Mouse (Mus musculus) G1E (cell line): Measurements from ENCODE around the gene Arfgef2. TPM values are rescaled to one million over a fixed set of nuclear protein-coding genes. Genes with fewer than 3 reads are reported as not detected.

Experiments
- ATAC-seq: 2 replicates; pipeline ENCODE4 v1.8.0; 2016; ENCODE audit warnings: mild to moderate bottlenecking; ENCODE audit not compliant: insufficient number of reproducible peaks, poor library complexity, low FRiP score, severe bottlenecking; ENCODE audit errors: extremely low read depth
- DNase-seq: peaks from one replicate; pipeline ENCODE4 v3.0.0; 2012; ENCODE audit warnings: low spot score
- H3K27me3 ChIP-seq: 2 replicates; pipeline ENCODE4 v1.6.1; 2012; ENCODE audit warnings: mild to moderate bottlenecking, low read length, inconsistent platforms; ENCODE audit not compliant: insufficient read depth
- H3K36me3 ChIP-seq: replicated peaks from 2 replicates; pipeline ENCODE3; 2012; ENCODE audit warnings: mild to moderate bottlenecking, inconsistent platforms
- H3K4me1 ChIP-seq: 2 replicates; pipeline ENCODE4 v1.6.1; 2012; ENCODE audit warnings: low read depth, low read length, inconsistent platforms, mixed read lengths; ENCODE audit not compliant: insufficient read depth
- H3K4me3 ChIP-seq: 2 replicates; pipeline ENCODE4 v1.5.1; 2012; ENCODE audit warnings: low read depth, mild to moderate bottlenecking, inconsistent platforms, low read length, moderate library complexity, mixed read lengths
- H3K9me3 ChIP-seq: replicated peaks from 2 replicates; pipeline ENCODE4 v1.6.1; 2012; ENCODE audit warnings: inconsistent platforms
- CTCF ChIP-seq: IDR thresholded peaks from 2 replicates; pipeline ENCODE4 v1.5.1; 2012; ENCODE audit warnings: low read depth, low read length, inconsistent platforms, mixed read lengths
- GATA1 ChIP-seq: IDR thresholded peaks from 2 replicates; pipeline ENCODE4 v1.6.1; 2012; ENCODE audit warnings: borderline replicate concordance, low read length, inconsistent platforms, mixed read lengths
- GATA2 ChIP-seq: IDR thresholded peaks from 2 replicates; pipeline ENCODE4 v1.6.1; 2012; ENCODE audit warnings: low read depth, low read length, inconsistent platforms, borderline replicate concordance
- POLR2AphosphoS5 ChIP-seq: IDR thresholded peaks from 2 replicates; pipeline ENCODE4 v1.6.1; 2012; ENCODE audit warnings: low read depth, low read length, inconsistent platforms; ENCODE audit not compliant: insufficient replicate concordance
- TAL1 ChIP-seq: conservative IDR thresholded peaks from 2 replicates; pipeline ENCODE4 v1.6.1; 2012; ENCODE audit warnings: low read depth, low read length, inconsistent platforms, mixed read lengths
- polyA plus RNA-seq: library from polyadenylated mRNA; stranded (reverse); fragments of >175 nt; gene quantifications from 2 replicates; pipeline ENCODE4 v1.2.3, GENCODE M21; 2012
- total RNA-seq, 2 experiments: library from RNA; stranded (forward) in 1 of 2; stranded (reverse) in 1 of 2; fragments of 200-1000 nt in 1 of 2; fragments of >200 nt in 1 of 2; fragmentation: Nextera tagmentation in 1 of 2; gene quantifications; 2 replicates each; pipeline ENCODE4 v1.2.3; 2014 to 2017

Gene Arfgef2
- total and polyA plus RNA-seq, 3 experiments = 7.1 to 30.0 (median 26.9) TPM

DNA sequence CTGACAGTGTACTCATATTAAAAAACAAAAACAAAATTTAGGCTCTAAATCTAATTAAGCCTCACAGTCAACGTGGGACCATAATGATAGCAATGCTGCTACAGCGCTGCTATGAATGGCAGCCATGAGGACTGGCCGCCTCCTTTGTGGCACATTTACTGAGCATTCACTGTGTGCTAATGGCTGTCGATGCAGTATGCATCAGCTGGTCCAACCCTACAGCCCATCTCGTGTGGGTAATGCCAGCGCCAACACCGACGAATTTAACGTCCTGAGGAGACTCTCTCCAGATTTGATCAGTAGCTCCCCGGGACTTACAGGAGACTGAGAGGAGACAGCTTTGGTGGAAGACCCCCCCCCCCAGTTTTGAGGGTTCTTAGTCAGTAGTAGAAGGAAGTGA lies 31.1 kb upstream of the Arfgef2 start:
- no peaks in the 10 kb centered on the region for H3K4me1 ChIP-seq
- TF ChIP-seq GATA1 (no peak), POLR2AphosphoS5 (no peak), CTCF (no peak), TAL1 (no peak), GATA2 (no peak)
- peaks cover 12% of the 10 kb centered on the region; the same call in 1 of the 2 replicates for H3K27me3 ChIP-seq
- ATAC-seq = no peak
- no peak for DNase-seq
- H3K9me3 ChIP-seq = no peaks in the 10 kb centered on the region
- no peak overlapping the region for H3K4me3 ChIP-seq
- H3K36me3 ChIP-seq = no peaks in the 10 kb centered on the region

DNA sequence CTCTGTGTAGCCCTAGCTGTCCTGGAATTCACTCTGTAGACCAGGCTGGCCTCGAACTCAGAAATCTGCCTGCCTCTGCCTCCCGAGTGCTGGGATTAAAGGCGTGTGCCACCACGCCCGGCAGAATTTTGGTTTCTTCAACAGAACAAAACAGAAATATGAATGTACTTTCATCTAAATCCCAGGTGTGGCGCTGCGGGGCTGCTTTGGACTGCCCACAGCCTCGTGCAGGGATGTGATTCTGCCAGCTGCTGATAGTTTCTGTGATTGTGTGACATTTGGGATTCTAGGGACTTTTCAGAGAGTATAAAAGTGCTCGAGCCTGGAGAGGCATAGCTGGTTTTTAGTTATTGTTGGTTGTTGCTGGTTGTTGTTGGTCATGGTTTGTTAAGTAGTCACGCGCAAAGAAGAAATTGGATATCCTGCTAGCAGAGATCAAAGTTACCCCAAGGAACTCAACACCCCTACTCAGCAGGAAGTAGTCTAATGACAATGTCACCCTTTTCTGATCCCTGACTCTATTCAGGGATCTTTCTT lies 30.0 kb upstream of the Arfgef2 start:
- no peak for TF ChIP-seq TAL1
- TF ChIP-seq POLR2AphosphoS5 = no peak
- no peak for TF ChIP-seq GATA2
- TF ChIP-seq CTCF = no peak
- TF ChIP-seq GATA1 = no peak
- peaks cover 18% of the 10 kb centered on the region; the same call in 1 of the 2 replicates for H3K27me3 ChIP-seq
- no peak overlapping the region for H3K4me3 ChIP-seq
- H3K4me1 ChIP-seq = no peaks in the 10 kb centered on the region
- no peaks in the 10 kb centered on the region for H3K9me3 ChIP-seq
- ATAC-seq = no peak
- no peaks in the 10 kb centered on the region for H3K36me3 ChIP-seq
- DNase-seq = no peak

DNA sequence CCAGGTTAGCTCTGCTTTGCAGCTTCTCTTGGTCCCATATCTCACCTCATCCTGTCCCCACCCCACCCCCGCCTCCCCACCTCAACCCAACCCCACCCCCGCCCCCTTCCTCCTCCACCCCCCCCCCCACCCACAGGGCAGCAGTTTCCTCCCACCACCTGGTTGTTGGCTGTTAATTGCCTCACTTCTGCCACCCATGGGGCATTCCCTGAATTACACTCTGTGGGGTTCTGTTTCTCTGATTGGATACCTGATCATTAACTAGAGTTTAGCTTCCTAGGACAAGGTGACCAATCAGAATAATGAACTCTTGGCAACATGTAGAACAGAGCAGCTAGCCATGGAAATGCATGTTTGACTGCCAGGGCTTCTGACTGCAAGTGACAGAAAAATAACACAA lies 29.1 kb upstream of the Arfgef2 start:
- Histone ChIP-seq H3K9me3 (no peaks in the 10 kb centered on the region), H3K4me3 (no peak overlapping the region), H3K36me3 (no peaks in the 10 kb centered on the region), H3K27me3 (peaks cover 19% of the 10 kb centered on the region; the same call in 1 of the 2 replicates), H3K4me1 (no peaks in the 10 kb centered on the region)
- DNase-seq (peak; percentile 16), ATAC-seq (peak; percentile 10; the same call in 1 of the 2 replicates)
- TF ChIP-seq CTCF = no peak

DNA sequence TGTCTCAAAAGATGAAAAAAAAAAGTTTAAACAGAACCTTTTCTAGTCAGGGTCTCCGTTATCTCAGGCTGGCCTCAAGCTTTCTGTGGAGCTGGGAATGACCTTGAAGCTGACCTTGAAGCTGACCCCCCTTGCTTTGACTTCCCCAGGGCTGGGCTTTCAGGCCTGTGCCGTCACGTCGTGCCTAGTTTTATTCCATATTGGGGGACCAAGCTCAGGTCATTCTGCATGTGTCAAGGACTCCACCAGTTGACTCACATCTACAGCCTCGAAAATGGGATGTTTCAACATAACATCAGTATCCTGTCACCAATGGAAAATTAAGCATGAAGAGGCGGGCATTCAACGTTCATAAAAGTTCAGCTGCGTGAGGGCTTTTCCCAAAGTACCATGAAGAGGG lies 25.4 kb upstream of the Arfgef2 start:
- no peak for ATAC-seq
- peaks cover 22% of the 10 kb centered on the region; the same call in 1 of the 2 replicates for H3K27me3 ChIP-seq
- no peaks in the 10 kb centered on the region for H3K9me3 ChIP-seq
- TF ChIP-seq TAL1 = no peak
- no peak for TF ChIP-seq GATA2
- TF ChIP-seq CTCF = no peak
- TF ChIP-seq GATA1 = no peak
- DNase-seq = no peak
- no peak overlapping the region for H3K4me3 ChIP-seq
- H3K36me3 ChIP-seq = no peaks in the 10 kb centered on the region
- 0 out of 2 replicates have a peak, but pooled peaks cover 3% of the 10 kb centered on the region for H3K4me1 ChIP-seq

DNA sequence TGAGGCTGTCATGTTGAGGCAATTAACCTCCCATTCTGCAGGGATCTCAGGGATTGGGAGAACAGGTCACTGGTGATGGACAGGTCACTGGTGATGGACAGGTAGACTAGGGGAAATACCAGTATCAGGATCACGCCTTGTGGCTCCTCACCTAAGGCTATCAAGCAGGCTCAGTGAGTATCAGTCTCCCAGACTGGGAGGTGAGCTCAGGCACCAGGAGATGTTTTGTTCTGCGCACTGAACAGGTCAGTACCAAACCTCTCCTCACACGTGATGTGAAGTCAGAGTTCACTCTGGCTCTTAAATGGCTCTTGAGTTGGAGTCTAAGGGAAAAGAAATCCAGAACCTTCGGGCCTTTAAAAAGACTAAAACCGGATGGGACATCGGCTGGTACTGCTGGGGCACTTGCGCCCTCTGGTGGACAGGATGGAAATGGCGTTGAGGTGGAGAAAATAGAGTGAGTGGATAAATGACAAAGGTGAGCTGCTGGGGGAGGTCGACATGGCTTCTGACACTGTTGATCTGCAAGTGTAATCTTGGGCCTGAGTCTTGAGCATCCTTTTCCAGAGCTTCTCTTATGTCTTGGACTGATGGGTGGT lies 24.3 kb upstream of the Arfgef2 start:
- H3K27me3 ChIP-seq = peaks cover 28% of the 10 kb centered on the region
- TF ChIP-seq GATA1 = no peak
- peak; percentile 81 for TF ChIP-seq CTCF
- no peak for TF ChIP-seq TAL1
- TF ChIP-seq POLR2AphosphoS5 = no peak
- no peak for TF ChIP-seq GATA2
- H3K9me3 ChIP-seq = no peaks in the 10 kb centered on the region
- no peak overlapping the region for H3K4me3 ChIP-seq
- ATAC-seq (peak; percentile 59; the same call in 1 of the 2 replicates), DNase-seq (peak; percentile 42)
- H3K4me1 ChIP-seq = peaks cover 12% of the 10 kb centered on the region
- no peaks in the 10 kb centered on the region for H3K36me3 ChIP-seq

DNA sequence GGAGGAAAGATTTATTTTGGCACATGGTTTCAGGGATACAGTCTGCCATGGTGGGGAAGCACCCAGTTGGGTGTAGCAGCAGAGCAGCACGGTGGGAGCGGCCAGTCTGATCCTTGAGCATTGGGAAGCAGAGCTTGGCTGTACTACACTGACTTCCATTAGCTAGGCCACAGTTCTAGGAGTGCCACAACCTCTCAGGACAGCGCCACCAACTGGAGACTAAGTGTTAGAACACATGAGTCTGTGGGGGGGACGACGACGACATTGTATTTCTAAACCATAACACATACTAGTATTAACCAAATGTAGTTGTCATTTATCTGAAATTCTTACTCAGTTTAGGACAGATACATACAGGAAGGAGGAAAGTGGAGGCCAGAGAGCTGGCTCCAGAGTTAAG lies 21.0 kb upstream of the Arfgef2 start:
- peaks cover 26% of the 10 kb centered on the region for H3K4me1 ChIP-seq
- H3K27me3 ChIP-seq = peaks cover 24% of the 10 kb centered on the region
- TF ChIP-seq TAL1 (no peak), GATA2 (no peak), GATA1 (no peak), CTCF (peak; percentile 47)
- no peak overlapping the region for H3K4me3 ChIP-seq
- no peaks in the 10 kb centered on the region for H3K9me3 ChIP-seq
- DNase-seq (no peak), ATAC-seq (no peak)
- H3K36me3 ChIP-seq = no peaks in the 10 kb centered on the region
